17 mouse cellular contexts compared by ENCODE assay signal in genomic region chr3:34836741-34837267, GRCm38 (mm10).
A peak's percentile ranks its signal among the peaks of the same experiment; 100 is the strongest.
DNase-seq lines count a peak whose midpoint lies in the region; ATAC-seq lines count a peak whose summit lies in the region.
"Had no signal": no experiment of that assay in that cellular context is flagged by ENCODE, and none has a peak within 500 bp of the region (broad histone marks: within the 10 kb centered on the region; RNA-seq: fewer than 3 reads in every experiment).

No protein-coding gene starts in this region.

- peak; percentile 40; the same call in 1 of the 2 replicates for ATAC-seq in limb, embryonic 13.5 days (ENCODE audit: low FRiP score, low read depth)
- ATAC-seq in embryonic facial prominence, embryonic 15.5 days (ENCODE audit: insufficient number of reproducible peaks, low FRiP score, low TSS enrichment, low read depth) = 0 out of 2 replicates have a peak, but pooled peaks have one; percentile 29
- 0 out of 2 replicates have a peak, but pooled peaks have one; percentile 61 for ATAC-seq in hindbrain, embryonic 15.5 days (ENCODE audit: low FRiP score, low read depth)

- no peak overlapping the region for H3K27ac ChIP-seq in limb, embryonic 13.5 days
- H3K27ac ChIP-seq in limb, embryonic 10.5 days = no peak overlapping the region
- no peak overlapping the region for H3K27ac ChIP-seq in embryonic facial prominence, embryonic 15.5 days (replicated peaks)
- H3K27ac ChIP-seq in hindbrain, embryonic 15.5 days (replicated peaks) = no peak overlapping the region
- H3K27ac ChIP-seq: kidney, embryonic 15.5 days; limb, embryonic 12.5 days; liver, embryonic 15.5 days had no signal

- no peaks in the 10 kb centered on the region for H3K27me3 ChIP-seq in limb, embryonic 13.5 days
- H3K27me3 ChIP-seq in limb, embryonic 10.5 days (ENCODE audit: low read depth, poor library complexity, severe bottlenecking) = no peaks in the 10 kb centered on the region
- H3K27me3 ChIP-seq in embryonic facial prominence, embryonic 15.5 days = no peaks in the 10 kb centered on the region
- no peaks in the 10 kb centered on the region; the same call in 1 of the 2 replicates for H3K27me3 ChIP-seq in hindbrain, embryonic 15.5 days
- H3K27me3 ChIP-seq: kidney, embryonic 15.5 days; limb, embryonic 12.5 days; liver, embryonic 15.5 days had no signal

- no peaks in the 10 kb centered on the region for H3K36me3 ChIP-seq in limb, embryonic 13.5 days
- H3K36me3 ChIP-seq in limb, embryonic 10.5 days = no peaks in the 10 kb centered on the region
- H3K36me3 ChIP-seq in embryonic facial prominence, embryonic 15.5 days = no peaks in the 10 kb centered on the region
- no peaks in the 10 kb centered on the region for H3K36me3 ChIP-seq in hindbrain, embryonic 15.5 days
- H3K36me3 ChIP-seq: G1E; kidney, embryonic 15.5 days; limb, embryonic 12.5 days; liver, embryonic 15.5 days had no signal

- no peak for DNase-seq in limb, embryonic 10.5 days (ENCODE audit: low spot score)
- peak; percentile 64 for DNase-seq in retina, embryonic 14.5 days (ENCODE audit: low spot score)
- DNase-seq in kidney, adult 11 months = no peak
- no peak for DNase-seq in frontal cortex, postnatal 10 days (ENCODE audit: low spot score in 2 of 2)
- DNase-seq: adrenal gland, adult 8-10 months; cerebellum, adult 9-10 months; gastrocnemius, postnatal 14 days; heart, postnatal 10 days; lung, postnatal 10 days; thymus, postnatal 36 days had no signal

- no peaks in the 10 kb centered on the region for H3K9me3 ChIP-seq in limb, embryonic 13.5 days
- H3K9me3 ChIP-seq in limb, embryonic 10.5 days (replicated peaks) = no peaks in the 10 kb centered on the region
- H3K9me3 ChIP-seq in embryonic facial prominence, embryonic 15.5 days (replicated peaks) = no peaks in the 10 kb centered on the region
- H3K9me3 ChIP-seq in hindbrain, embryonic 15.5 days = no peaks in the 10 kb centered on the region
- H3K9me3 ChIP-seq: kidney, embryonic 15.5 days; limb, embryonic 12.5 days; liver, embryonic 15.5 days had no signal

- no peak overlapping the region for H3K4me3 ChIP-seq in limb, embryonic 13.5 days
- H3K4me3 ChIP-seq in limb, embryonic 10.5 days = no peak overlapping the region
- no peak overlapping the region for H3K4me3 ChIP-seq in embryonic facial prominence, embryonic 15.5 days (replicated peaks)
- no peak overlapping the region for H3K4me3 ChIP-seq in hindbrain, embryonic 15.5 days
- H3K4me3 ChIP-seq: kidney, embryonic 15.5 days; limb, embryonic 12.5 days; liver, embryonic 15.5 days had no signal

- no peak overlapping the region for H3K4me2 ChIP-seq in limb, embryonic 13.5 days (replicated peaks)
- H3K4me2 ChIP-seq in embryonic facial prominence, embryonic 15.5 days (replicated peaks) = no peak overlapping the region
- no peak overlapping the region for H3K4me2 ChIP-seq in hindbrain, embryonic 15.5 days
- H3K4me2 ChIP-seq: kidney, embryonic 15.5 days; limb, embryonic 12.5 days; liver, embryonic 15.5 days had no signal

- H3K4me1 ChIP-seq in limb, embryonic 13.5 days = 0 out of 2 replicates have a peak, but pooled peaks cover 13% of the 10 kb centered on the region
- peaks cover 11% of the 10 kb centered on the region for H3K4me1 ChIP-seq in limb, embryonic 10.5 days
- peaks cover 9% of the 10 kb centered on the region for H3K4me1 ChIP-seq in embryonic facial prominence, embryonic 15.5 days
- peaks cover 16% of the 10 kb centered on the region for H3K4me1 ChIP-seq in hindbrain, embryonic 15.5 days (replicated peaks)
- H3K4me1 ChIP-seq: kidney, embryonic 15.5 days; liver, embryonic 15.5 days had no signal

- H3K9ac ChIP-seq in limb, embryonic 13.5 days = no peak overlapping the region
- H3K9ac ChIP-seq in embryonic facial prominence, embryonic 15.5 days = no peak overlapping the region
- H3K9ac ChIP-seq in hindbrain, embryonic 15.5 days = no peak overlapping the region
- H3K9ac ChIP-seq: kidney, embryonic 15.5 days; limb, embryonic 12.5 days; liver, embryonic 15.5 days had no signal

- WGBS in limb, embryonic 13.5 days = 41% methylated on average over 8 of the region's 8 CpGs
- WGBS in limb, embryonic 10.5 days = 81% methylated on average over 8 of the region's 8 CpGs
- 50% methylated on average over 8 of the region's 8 CpGs for WGBS in embryonic facial prominence, embryonic 15.5 days
- WGBS in hindbrain, embryonic 15.5 days = 56% methylated on average over 8 of the region's 8 CpGs
